8 mouse cellular contexts compared by ENCODE assay signal in the genomic region with DNA sequence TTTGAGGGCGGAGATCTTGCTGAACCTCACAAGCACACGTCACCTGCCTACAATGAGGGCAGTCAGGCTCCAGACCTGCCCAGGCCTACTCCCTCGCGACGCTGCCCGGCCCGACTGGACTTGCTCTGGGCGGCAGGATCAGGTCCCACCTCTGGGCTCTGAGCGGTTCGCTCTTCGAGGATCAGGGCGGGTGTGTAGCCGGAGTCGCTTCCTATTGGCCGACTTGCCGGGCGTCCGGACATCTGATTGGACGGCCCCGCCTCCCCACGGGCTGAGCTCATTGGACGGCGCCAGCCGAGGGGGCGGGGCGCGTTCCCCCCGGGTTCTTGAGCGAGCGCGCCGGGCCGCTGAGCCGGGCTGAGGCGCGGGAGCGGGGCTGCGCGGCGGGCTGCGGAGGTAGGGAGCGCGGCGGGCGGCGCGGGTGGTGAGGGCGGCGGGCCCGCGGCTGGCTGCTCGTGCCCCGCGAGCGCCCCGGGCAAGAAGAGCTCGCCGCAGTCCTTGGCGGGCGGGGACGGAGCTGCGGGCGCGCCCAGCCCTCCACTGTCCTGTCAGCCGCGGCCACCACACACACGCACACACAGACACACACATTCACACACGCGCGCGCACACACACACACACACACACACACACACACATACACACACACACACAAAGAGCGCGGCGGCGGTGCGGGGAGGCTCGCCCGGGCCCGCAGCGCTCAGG.
A peak's percentile ranks its signal among the peaks of the same experiment; 100 is the strongest.
DNase-seq lines count a peak whose midpoint lies in the region; ATAC-seq and TF ChIP-seq lines count a peak whose summit lies in the region.

No protein-coding gene starts in this region.

- TF ChIP-seq CTCF in layer of hippocampus, adult 2 months (conservative IDR thresholded peaks at IDR 0.05): no peak
- no peak for TF ChIP-seq CTCF in lung, adult 2 months (IDR thresholded peaks at IDR 0.05; ENCODE audit: insufficient read depth, low read length)

- WGBS in lung, adult 2 months: under 1% methylated on average over 68 of the region's 80 CpGs

- peaks cover 11% of the 10 kb centered on the region for H3K4me1 ChIP-seq in lung, adult 2 months (ENCODE audit: control insufficient read depth, insufficient read depth, low read length)

- peak; percentile 99 for DNase-seq in Muller cell, postnatal 12 days (ENCODE audit: inconsistent ontology term)
- peak; percentile 97 for DNase-seq in cerebellum, adult 9-10 months
- DNase-seq in forelimb bud, embryonic 11.5 days (ENCODE audit: low read depth, low spot score): peak; percentile 95
- DNase-seq in heart, postnatal 4 days: peak; percentile 97
- peak; percentile 96 for DNase-seq in layer of hippocampus, adult 2 months (ENCODE audit: low spot score in 2 of 2)
- peak; percentile 92 for DNase-seq in lung, adult 2 months
- peak; percentile 96 for DNase-seq in testis, postnatal 14 days (ENCODE audit: low spot score)

- peak; percentile 96 for TF ChIP-seq POLR2A in lung, adult 2 months (IDR thresholded peaks at IDR 0.05; ENCODE audit: borderline replicate concordance, extremely low read depth, low read depth, low read length)

- peak; percentile 70; the same call in 1 of the 2 replicates for ATAC-seq in neutrophil, adult 5-6 weeks (ENCODE audit: extremely low read depth, insufficient number of reproducible peaks, low FRiP score, poor library complexity, severe bottlenecking)

- peak overlapping the region; percentile 78 for H3K4me3 ChIP-seq in layer of hippocampus, adult 2 months
- H3K4me3 ChIP-seq in lung, adult 2 months (replicated peaks; ENCODE audit: extremely low read depth, low read depth, low read length): peak overlapping the region; percentile 83

- H3K27ac ChIP-seq in layer of hippocampus, adult 2 months: peak overlapping the region; percentile 90

Comparison
In these comparisons a context has a peak if more than half of its experiments do, and no peak if none do; other contexts are left out.
1. Peak in every context shown above with its lines: DNase-seq, ATAC-seq, H3K4me3 ChIP-seq and H3K27ac ChIP-seq.